Mouse (Mus musculus): ENCODE measurements around the gene Alg9. TPM values are rescaled to one million over a fixed set of nuclear protein-coding genes. Genes with fewer than 3 reads are reported as not detected.

The Alg9 gene
- polyA plus RNA-seq, 1 experiment from 2014 or later, result 41.6 TPM

GRCm38 (mm10) chr9:50751323-50751722 is 23.5 kb upstream of the Alg9 start, which contains the start of gene Cryab:
TSS of gene Cryab (plus strand) at chr9:50751325.
- WGBS, result 73% methylated on average over 22 of the region's 22 CpGs
- ATAC-seq (replicated peaks; ENCODE audit: insufficient number of reproducible peaks, low FRiP score, low TSS enrichment, low read depth) (no peak), DNase-seq (ENCODE audit: low spot score) (no peak)
- Histone ChIP-seq H3K4me1 (ENCODE audit: control insufficient read depth, insufficient read depth, low read length) (no peaks in the 10 kb centered on the region), H3K9me3 (replicated peaks; ENCODE audit: control insufficient read depth, low read length) (no peaks in the 10 kb centered on the region), H3K4me3 (ENCODE audit: low read depth, low read length) (no peak within 1 kb of the TSS), H3K27me3 (ENCODE audit: control insufficient read depth, insufficient read depth, low read length) (0 out of 2 replicates have a peak, but pooled peaks cover 2% of the 10 kb centered on the region), H3K4me2 (ENCODE audit: low read depth, low read length) (no peak within 1 kb of the TSS; the same call in 1 of the 2 replicates), H3K36me3 (replicated peaks; ENCODE audit: control insufficient read depth, insufficient read depth, low read depth, low read length) (no peaks in the 10 kb centered on the region), H3K9ac (replicated peaks; ENCODE audit: low read length) (no peak within 1 kb of the TSS), H3K27ac (replicated peaks; ENCODE audit: low read depth, low read length) (no peak within 1 kb of the TSS)

- DNase-seq (ENCODE audit: low spot score) (no peak), ATAC-seq (replicated peaks; ENCODE audit: insufficient number of reproducible peaks, low FRiP score, low TSS enrichment, low read depth) (no peak)
- H3K4me2 ChIP-seq (ENCODE audit: low read depth, low read length), result no peak within 1 kb of the TSS; the same call in 1 of the 2 replicates
Measured at GRCm38 (mm10) chr9:50752054-50752602, 22.7 kb upstream of the Alg9 start, which contains the start of gene Hspb2. TSS of gene Hspb2 (minus strand) at chr9:50752354.

GRCm38 (mm10) chr9:50752784-50753615 is 21.8 kb upstream of the Alg9 start:
- 66% methylated on average over 17 of the region's 17 CpGs for WGBS
- Histone ChIP-seq H3K9ac (replicated peaks; ENCODE audit: low read length) (no peak overlapping the region), H3K4me2 (ENCODE audit: low read depth, low read length) (no peak overlapping the region), H3K4me3 (ENCODE audit: low read depth, low read length) (no peak overlapping the region), H3K27ac (replicated peaks; ENCODE audit: low read depth, low read length) (no peak overlapping the region), H3K36me3 (replicated peaks; ENCODE audit: control insufficient read depth, insufficient read depth, low read depth, low read length) (no peaks in the 10 kb centered on the region), H3K9me3 (replicated peaks; ENCODE audit: control insufficient read depth, low read length) (no peaks in the 10 kb centered on the region), H3K27me3 (ENCODE audit: control insufficient read depth, insufficient read depth, low read length) (no peaks in the 10 kb centered on the region), H3K4me1 (ENCODE audit: control insufficient read depth, insufficient read depth, low read length) (no peaks in the 10 kb centered on the region)
- DNase-seq (ENCODE audit: low spot score) (no peak), ATAC-seq (replicated peaks; ENCODE audit: insufficient number of reproducible peaks, low FRiP score, low TSS enrichment, low read depth) (no peak)

More at GRCm38 (mm10) chr9:50752054-50752602, 22.7 kb upstream of the Alg9 start, which contains the start of gene Hspb2:
- no peaks in the 10 kb centered on the region for H3K36me3 ChIP-seq (replicated peaks; ENCODE audit: control insufficient read depth, insufficient read depth, low read depth, low read length)
- no peak within 1 kb of the TSS for H3K4me3 ChIP-seq (ENCODE audit: low read depth, low read length)
- H3K27me3 ChIP-seq (ENCODE audit: control insufficient read depth, insufficient read depth, low read length), result 0 out of 2 replicates have a peak, but pooled peaks cover under 1% of the 10 kb centered on the region
- H3K9me3 ChIP-seq (replicated peaks; ENCODE audit: control insufficient read depth, low read length), result no peaks in the 10 kb centered on the region
- no peak within 1 kb of the TSS for H3K27ac ChIP-seq (replicated peaks; ENCODE audit: low read depth, low read length)
- 65% methylated on average over 14 of the region's 14 CpGs for WGBS
- H3K9ac ChIP-seq (replicated peaks; ENCODE audit: low read length), result no peak within 1 kb of the TSS
- H3K4me1 ChIP-seq (ENCODE audit: control insufficient read depth, insufficient read depth, low read length), result no peaks in the 10 kb centered on the region

- H3K27me3 ChIP-seq (ENCODE audit: control insufficient read depth, insufficient read depth, low read length), result no peaks in the 10 kb centered on the region
- no peaks in the 10 kb centered on the region for H3K9me3 ChIP-seq (replicated peaks; ENCODE audit: control insufficient read depth, low read length)
- no peaks in the 10 kb centered on the region for H3K36me3 ChIP-seq (replicated peaks; ENCODE audit: control insufficient read depth, insufficient read depth, low read depth, low read length)
- no peak overlapping the region for H3K27ac ChIP-seq (replicated peaks; ENCODE audit: low read depth, low read length)
- no peak overlapping the region for H3K4me2 ChIP-seq (ENCODE audit: low read depth, low read length)
- no peak overlapping the region for H3K9ac ChIP-seq (replicated peaks; ENCODE audit: low read length)
- DNase-seq (ENCODE audit: low spot score) (no peak), ATAC-seq (replicated peaks; ENCODE audit: insufficient number of reproducible peaks, low FRiP score, low TSS enrichment, low read depth) (no peak)
- no peak overlapping the region for H3K4me3 ChIP-seq (ENCODE audit: low read depth, low read length)
- H3K4me1 ChIP-seq (ENCODE audit: control insufficient read depth, insufficient read depth, low read length), result no peaks in the 10 kb centered on the region
- WGBS, result 67% methylated on average over 7 of the region's 7 CpGs
Measured at GRCm38 (mm10) chr9:50753947-50754346, 20.9 kb upstream of the Alg9 start.

- 52% methylated on average over 5 of the region's 5 CpGs for WGBS
- H3K9me3 ChIP-seq (replicated peaks; ENCODE audit: control insufficient read depth, low read length), result no peaks in the 10 kb centered on the region
- ATAC-seq (replicated peaks; ENCODE audit: insufficient number of reproducible peaks, low FRiP score, low TSS enrichment, low read depth), result no peak
Measured at GRCm38 (mm10) chr9:50756711-50757110, 18.1 kb upstream of the Alg9 start.

GRCm38 (mm10) chr9:50761520-50762243 is 13.1 kb upstream of the Alg9 start:
- no peaks in the 10 kb centered on the region for H3K36me3 ChIP-seq (replicated peaks; ENCODE audit: control insufficient read depth, insufficient read depth, low read depth, low read length)
- DNase-seq (ENCODE audit: low spot score) (no peak), ATAC-seq (replicated peaks; ENCODE audit: insufficient number of reproducible peaks, low FRiP score, low TSS enrichment, low read depth) (no peak)
- no peaks in the 10 kb centered on the region for H3K27me3 ChIP-seq (ENCODE audit: control insufficient read depth, insufficient read depth, low read length)
- no peak overlapping the region for H3K27ac ChIP-seq (replicated peaks; ENCODE audit: low read depth, low read length)
- no peak overlapping the region for H3K4me3 ChIP-seq (ENCODE audit: low read depth, low read length)
- 67% methylated on average over 6 of the region's 6 CpGs for WGBS
- no peak overlapping the region for H3K9ac ChIP-seq (replicated peaks; ENCODE audit: low read length)
- no peak overlapping the region for H3K4me2 ChIP-seq (ENCODE audit: low read depth, low read length)
- H3K4me1 ChIP-seq (ENCODE audit: control insufficient read depth, insufficient read depth, low read length), result no peaks in the 10 kb centered on the region
- H3K9me3 ChIP-seq (replicated peaks; ENCODE audit: control insufficient read depth, low read length), result no peaks in the 10 kb centered on the region

More at GRCm38 (mm10) chr9:50756711-50757110, 18.1 kb upstream of the Alg9 start:
- Histone ChIP-seq H3K27me3 (ENCODE audit: control insufficient read depth, insufficient read depth, low read length) (no peaks in the 10 kb centered on the region), H3K4me1 (ENCODE audit: control insufficient read depth, insufficient read depth, low read length) (no peaks in the 10 kb centered on the region), H3K27ac (replicated peaks; ENCODE audit: low read depth, low read length) (no peak overlapping the region), H3K4me3 (ENCODE audit: low read depth, low read length) (no peak overlapping the region), H3K4me2 (ENCODE audit: low read depth, low read length) (no peak overlapping the region), H3K9ac (replicated peaks; ENCODE audit: low read length) (no peak overlapping the region), H3K36me3 (replicated peaks; ENCODE audit: control insufficient read depth, insufficient read depth, low read depth, low read length) (no peaks in the 10 kb centered on the region)
- no peak for DNase-seq (ENCODE audit: low spot score)

GRCm38 (mm10) chr9:50763331-50763730 is 11.5 kb upstream of the Alg9 start:
- Histone ChIP-seq H3K36me3 (replicated peaks; ENCODE audit: control insufficient read depth, insufficient read depth, low read depth, low read length) (no peaks in the 10 kb centered on the region), H3K4me2 (ENCODE audit: low read depth, low read length) (no peak overlapping the region), H3K4me1 (ENCODE audit: control insufficient read depth, insufficient read depth, low read length) (no peaks in the 10 kb centered on the region), H3K4me3 (ENCODE audit: low read depth, low read length) (no peak overlapping the region), H3K9me3 (replicated peaks; ENCODE audit: control insufficient read depth, low read length) (no peaks in the 10 kb centered on the region), H3K27me3 (ENCODE audit: control insufficient read depth, insufficient read depth, low read length) (no peaks in the 10 kb centered on the region), H3K9ac (replicated peaks; ENCODE audit: low read length) (no peak overlapping the region), H3K27ac (replicated peaks; ENCODE audit: low read depth, low read length) (no peak overlapping the region)
- WGBS, result 60% methylated on average over 1 of the region's 1 CpGs
- no peak for ATAC-seq (replicated peaks; ENCODE audit: insufficient number of reproducible peaks, low FRiP score, low TSS enrichment, low read depth)
- peak; percentile 59 for DNase-seq (ENCODE audit: low spot score)

All from embryonic facial prominence, embryonic 11.5 days (tissue).